Mouse (Mus musculus): ENCODE results near the gene Rubcn. TPM values are rescaled to one million over a fixed set of nuclear protein-coding genes. Genes with fewer than 3 reads are reported as not detected.

Rubcn gene
- total RNA-seq, 2 experiments from 2014 or later: 12.4 to 22.9 TPM

GRCm38 (mm10) chr16:32776676-32777075, 100.9 kb downstream of the Rubcn start:
- ATAC-seq (ENCODE audit: poor library complexity, severe bottlenecking): no peak

Other genes with a start within 250 kb of the Rubcn start
- 5.5 and 12.0 TPM in 2 replicates for gene Tnk2, start 233.9 kb downstream of the Rubcn start, total RNA-seq (2015)
- gene Tnk2, start 233.9 kb downstream of the Rubcn start, total RNA-seq (2017): 6.4 and 8.6 TPM in 2 replicates
- not detected in 2 replicates for gene Muc4, start 141.9 kb downstream of the Rubcn start, total RNA-seq (2015)
- gene Muc4, start 141.9 kb downstream of the Rubcn start, total RNA-seq (2017): not detected in 2 replicates
- gene Muc20, start 80.3 kb downstream of the Rubcn start, total RNA-seq (2015): 0.87 and 2.0 TPM in 2 replicates
- 0.29 TPM in 1 of 2 replicates, not detected in the other for gene Muc20, start 80.3 kb downstream of the Rubcn start, total RNA-seq (2017)
- not detected in 2 replicates for gene Smbd1, start 67.3 kb downstream of the Rubcn start, total RNA-seq (2015)
- not detected in 2 replicates for gene Smbd1, start 67.3 kb downstream of the Rubcn start, total RNA-seq (2017)
- 23.1 and 26.1 TPM in 2 replicates for gene Fyttd1, start 266 bp downstream of the Rubcn start, total RNA-seq (2015)
- 24.1 and 35.0 TPM in 2 replicates for gene Fyttd1, start 266 bp downstream of the Rubcn start, total RNA-seq (2017)
- 24.5 and 34.7 TPM in 2 replicates for gene Lrch3, start 36.3 kb upstream of the Rubcn start, total RNA-seq (2015)
- 23.9 and 35.6 TPM in 2 replicates for gene Lrch3, start 36.3 kb upstream of the Rubcn start, total RNA-seq (2017)
- gene Iqcg, start 178.5 kb upstream of the Rubcn start, total RNA-seq (2015): 0.14 TPM in 1 of 2 replicates, not detected in the other
- gene Iqcg, start 178.5 kb upstream of the Rubcn start, total RNA-seq (2017): 0.15 and 0.53 TPM in 2 replicates
- 1,940 and 2,009 TPM in 2 replicates for gene Rpl35a, start 178.7 kb upstream of the Rubcn start, total RNA-seq (2015)
- 1,458 and 1,666 TPM in 2 replicates for gene Rpl35a, start 178.7 kb upstream of the Rubcn start, total RNA-seq (2017)
- 1.4 and 1.6 TPM in 2 replicates for gene Lmln, start 184.8 kb upstream of the Rubcn start, total RNA-seq (2015)
- gene Lmln, start 184.8 kb upstream of the Rubcn start, total RNA-seq (2017): 2.2 and 2.6 TPM in 2 replicates

Data from megakaryocyte, adult 5-6 weeks (primary cell).